Mouse (Mus musculus) left cerebral cortex, adult 11 months (tissue): ENCODE data around the gene Smarcc1.
"Not testable (repeated sequence)": the region's sequence is repeated elsewhere in the genome, so short reads cannot be mapped to it uniquely, and the experiment has no call there.

Experiments used
- DNase-seq: peaks from one replicate; pipeline ENCODE4 v3.0.0; 2022; ENCODE audit warnings: low spot score

Smarcc1 gene

DNA sequence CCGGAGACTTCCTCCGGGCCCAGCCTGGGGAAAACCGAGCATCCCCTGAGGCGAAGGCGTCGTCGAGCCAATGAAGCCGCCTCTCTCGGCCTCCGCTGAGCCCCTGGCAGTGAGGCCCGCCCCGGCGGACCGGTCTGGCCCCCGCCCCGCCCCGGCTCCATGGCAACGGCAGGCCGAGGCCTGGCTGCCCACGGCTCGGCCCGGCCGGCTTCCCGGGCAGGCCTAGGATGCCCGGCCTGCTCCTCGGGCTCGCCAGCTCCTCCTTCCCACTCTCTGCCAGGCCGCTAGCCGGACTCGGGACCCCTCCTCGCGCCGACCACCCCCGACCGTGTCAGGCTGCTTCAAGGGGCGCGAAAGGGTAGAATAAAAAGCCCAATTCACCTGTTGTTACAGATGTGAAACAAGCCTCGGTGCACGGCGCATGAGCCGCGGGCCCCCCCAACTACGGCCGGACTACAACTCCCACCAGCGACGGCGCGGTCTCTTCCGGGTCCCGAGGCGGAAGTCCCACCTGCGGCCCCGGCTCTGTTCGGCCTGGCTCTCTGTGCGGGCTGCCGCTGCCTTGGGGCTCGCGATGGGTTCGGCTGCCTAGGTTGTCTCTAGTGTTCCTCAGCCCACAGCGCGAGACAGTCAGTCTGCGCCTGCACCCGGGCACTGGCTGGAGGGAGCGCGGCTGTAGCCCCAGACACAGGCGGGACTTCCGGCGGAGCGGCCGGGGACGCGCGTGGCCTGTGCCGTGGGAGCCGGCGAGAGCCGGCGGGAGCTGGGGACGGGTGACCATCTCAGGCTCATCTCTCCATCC lies at the start of gene Smarcc1:
Gene Smarcc1, plus strand, starts transcription at position 732 of the 802 bp plus-strand sequence.
- peak; percentile 81 for DNase-seq

DNA sequence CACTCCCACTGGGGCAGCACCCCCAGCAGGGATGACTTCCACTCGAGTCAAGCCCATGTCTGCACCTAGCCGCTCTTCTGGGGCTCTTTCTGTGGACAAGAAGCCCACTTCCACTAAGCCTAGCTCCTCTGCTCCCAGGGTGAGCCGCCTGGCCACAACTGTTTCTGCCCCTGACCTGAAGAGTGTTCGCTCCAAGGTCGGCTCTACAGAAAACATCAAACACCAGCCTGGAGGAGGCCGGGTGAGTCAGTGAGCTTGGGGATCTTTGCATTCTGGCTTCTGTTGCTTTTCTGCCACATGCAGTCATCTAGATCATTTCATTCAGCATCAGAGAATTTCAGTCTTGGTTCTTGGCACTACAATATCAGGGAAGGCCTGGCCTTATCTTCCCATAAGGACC lies 48.8 kb upstream of the Smarcc1 start:
- DNase-seq: no peak

- DNase-seq: no peak
Observed at GRCm38 (mm10) chr9:110070358-110070757, 47.1 kb upstream of the Smarcc1 start.

DNA sequence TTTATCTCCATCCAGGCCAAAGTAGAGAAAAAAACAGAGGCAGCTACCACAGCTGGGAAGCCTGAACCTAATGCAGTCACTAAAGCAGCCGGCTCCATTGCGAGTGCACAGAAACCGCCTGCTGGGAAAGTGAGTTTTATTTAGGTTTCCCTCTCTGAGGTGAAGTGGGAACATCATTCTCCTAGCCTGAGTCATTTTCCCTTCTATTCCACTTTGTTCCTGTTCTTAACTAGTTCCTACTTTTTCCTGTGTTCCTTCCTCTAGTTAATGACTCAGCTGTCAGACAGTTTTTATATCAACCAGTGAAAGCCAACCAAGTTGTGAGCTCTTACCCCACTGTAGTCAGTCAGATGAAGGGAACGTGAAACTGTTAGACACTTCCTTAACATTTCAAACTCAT lies 46.5 kb upstream of the Smarcc1 start:
- no peak for DNase-seq

- peak; percentile 66 for DNase-seq
Observed at GRCm38 (mm10) chr9:110071843-110072242, 45.7 kb upstream of the Smarcc1 start.

DNA sequence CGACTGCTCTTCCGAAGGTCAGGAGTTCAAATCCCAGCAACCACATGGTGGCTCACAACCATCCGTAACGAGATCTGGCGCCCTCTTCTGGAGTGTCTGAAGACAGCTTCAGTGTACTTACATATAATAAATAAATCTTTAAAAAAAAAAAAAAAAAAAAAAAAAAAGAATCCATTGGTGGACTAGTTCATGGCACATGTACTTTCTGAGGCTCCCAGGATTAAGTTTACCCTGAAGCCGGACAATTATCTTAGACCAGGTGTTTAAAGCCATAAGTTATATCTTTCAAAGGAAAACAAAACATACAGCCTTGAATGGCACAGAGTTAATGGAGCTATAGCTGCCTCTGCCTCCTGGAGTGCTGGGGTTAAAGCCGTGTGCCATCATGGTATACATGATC lies 41.0 kb upstream of the Smarcc1 start:
- not testable (repeated sequence) for DNase-seq

GRCm38 (mm10) chr9:110081066-110081465 lies 36.4 kb upstream of the Smarcc1 start:
- DNase-seq: no peak

DNA sequence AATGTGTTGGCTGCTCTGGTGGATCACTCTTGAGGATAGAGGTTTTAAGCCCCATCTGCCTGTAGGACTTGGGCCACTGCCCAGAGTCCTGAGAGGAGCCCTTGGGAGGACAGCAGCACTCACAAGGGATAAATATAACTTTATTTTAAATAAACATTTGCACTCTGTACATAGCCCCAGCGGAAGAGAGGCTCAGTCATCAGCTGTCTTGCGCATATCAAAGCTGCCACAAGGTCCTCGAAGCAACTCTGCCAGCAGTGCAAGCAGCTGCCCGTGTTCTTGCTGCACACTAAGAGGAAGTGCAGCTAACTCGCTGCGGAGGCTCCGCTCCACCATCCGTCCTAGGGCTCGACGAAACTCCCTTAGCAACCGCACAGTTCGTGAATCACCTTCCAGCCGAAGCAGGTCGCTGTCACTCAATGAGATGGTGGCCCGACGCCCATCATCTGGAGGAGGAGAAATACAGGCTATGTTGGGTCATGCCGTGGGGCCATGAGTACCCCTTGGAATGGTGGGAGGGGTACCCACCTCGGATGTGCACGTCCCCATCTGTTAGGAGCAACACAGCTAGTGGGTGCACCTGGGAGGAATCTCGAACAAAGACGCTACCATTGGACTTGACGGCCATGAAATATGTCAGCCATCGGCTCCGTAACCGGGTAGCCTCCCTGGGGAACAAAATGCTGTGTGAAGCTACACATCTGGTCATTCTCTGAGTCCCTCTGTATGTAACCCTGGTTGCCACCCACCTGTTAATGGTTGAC lies 33.1 kb upstream of the Smarcc1 start:
- DNase-seq: no peak

DNA sequence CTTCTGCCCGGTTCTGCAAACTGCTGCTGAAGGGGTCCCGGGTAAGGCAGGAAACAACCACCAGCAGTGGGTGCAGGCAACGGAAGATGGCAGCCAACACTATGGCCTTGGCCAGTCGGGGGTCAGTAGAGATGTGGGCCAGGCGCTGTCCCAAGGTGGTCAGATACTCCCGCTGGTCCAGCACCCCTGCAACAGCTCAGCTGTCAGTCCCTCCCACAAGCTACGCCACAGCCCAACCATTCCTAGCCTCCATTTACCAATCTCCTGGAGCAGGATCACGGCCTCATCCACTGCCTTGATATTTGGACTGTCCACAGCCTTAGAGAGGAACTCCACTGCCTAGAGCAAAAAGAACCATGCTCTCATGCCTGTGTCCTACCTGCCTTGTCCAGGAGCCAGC lies 31.8 kb upstream of the Smarcc1 start:
- no peak for DNase-seq

- DNase-seq: no peak
Observed at GRCm38 (mm10) chr9:110093303-110093702, 24.2 kb upstream of the Smarcc1 start.

DNA sequence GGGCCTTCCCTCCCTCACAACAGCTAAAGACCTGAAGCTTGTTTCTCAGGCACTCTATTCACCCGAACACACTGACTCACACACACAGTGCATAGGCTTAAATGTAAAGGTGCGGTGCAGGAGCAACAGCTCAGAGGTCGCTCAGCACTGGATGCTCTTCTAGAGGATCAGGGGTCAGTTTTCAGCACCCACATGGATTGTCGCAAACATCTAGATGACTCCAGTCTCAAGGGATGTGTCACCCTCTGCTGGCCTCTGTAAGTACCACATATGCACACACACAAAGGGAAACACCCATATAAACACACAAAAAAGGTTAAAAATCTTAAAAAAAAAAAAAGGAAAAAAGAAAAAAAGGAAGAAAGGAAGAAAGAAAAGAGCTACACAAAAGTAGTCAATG lies 22.7 kb upstream of the Smarcc1 start:
- no peak for DNase-seq

GRCm38 (mm10) chr9:110097791-110098190 lies 19.7 kb upstream of the Smarcc1 start:
- DNase-seq: no peak

- DNase-seq: peak; percentile 83
Observed at GRCm38 (mm10) chr9:110100627-110101600, 16.6 kb upstream of the Smarcc1 start.

- no peak for DNase-seq
Observed at GRCm38 (mm10) chr9:110116353-110116976, 1.0 kb upstream of the Smarcc1 start.

DNA sequence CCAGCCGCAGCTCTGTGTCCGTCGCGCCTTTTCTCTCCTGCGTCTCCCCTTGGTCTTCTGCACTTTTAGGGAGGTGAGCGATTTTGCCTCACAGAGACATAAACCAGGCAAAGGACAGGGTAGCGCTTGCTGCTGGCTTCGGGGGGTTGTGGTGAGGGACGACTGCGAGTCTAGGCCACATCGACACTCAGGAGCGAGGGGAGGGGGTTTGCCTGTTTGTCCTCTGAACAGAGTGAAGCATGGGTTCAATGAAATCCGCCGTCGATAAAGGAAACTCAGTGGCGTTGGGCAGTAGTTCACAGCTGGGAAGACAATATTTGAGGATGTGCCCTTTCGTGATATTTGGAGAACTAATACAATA lies 251 bp downstream of the Smarcc1 start, which contains the start of gene Dhx30:
Gene Dhx30, minus strand, starts transcription at position 52 of the 361 bp plus-strand sequence.
- no peak for DNase-seq

- DNase-seq: no peak
Observed at GRCm38 (mm10) chr9:110118249-110118648, 741 bp downstream of the Smarcc1 start.

GRCm38 (mm10) chr9:110121424-110121823 lies 3.9 kb downstream of the Smarcc1 start:
- DNase-seq: no peak

DNA sequence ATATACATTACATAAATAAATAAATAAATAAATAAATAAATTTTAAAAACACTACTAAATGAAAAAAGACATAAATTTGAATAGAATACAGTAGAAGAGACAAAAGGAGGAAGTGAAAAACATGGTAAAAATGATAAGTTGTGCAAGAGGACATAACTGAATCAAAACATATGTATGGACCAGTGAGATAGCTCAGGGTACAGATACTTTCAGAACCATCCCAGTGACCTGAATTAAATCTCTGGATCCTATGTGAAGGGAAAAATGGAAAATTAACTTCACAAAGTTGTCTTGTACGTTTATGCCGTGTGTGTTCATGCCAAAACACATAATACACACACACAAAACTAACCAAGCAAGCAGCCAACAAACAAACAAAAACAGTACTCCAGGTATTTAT lies 5.8 kb downstream of the Smarcc1 start:
- no peak for DNase-seq

GRCm38 (mm10) chr9:110124008-110124540 lies 6.6 kb downstream of the Smarcc1 start:
- DNase-seq: not testable (repeated sequence)

GRCm38 (mm10) chr9:110130896-110131524 lies 13.5 kb downstream of the Smarcc1 start:
- no peak for DNase-seq
